Comparison of ENCODE assay signal across 20 mouse cellular contexts in the genomic region with DNA sequence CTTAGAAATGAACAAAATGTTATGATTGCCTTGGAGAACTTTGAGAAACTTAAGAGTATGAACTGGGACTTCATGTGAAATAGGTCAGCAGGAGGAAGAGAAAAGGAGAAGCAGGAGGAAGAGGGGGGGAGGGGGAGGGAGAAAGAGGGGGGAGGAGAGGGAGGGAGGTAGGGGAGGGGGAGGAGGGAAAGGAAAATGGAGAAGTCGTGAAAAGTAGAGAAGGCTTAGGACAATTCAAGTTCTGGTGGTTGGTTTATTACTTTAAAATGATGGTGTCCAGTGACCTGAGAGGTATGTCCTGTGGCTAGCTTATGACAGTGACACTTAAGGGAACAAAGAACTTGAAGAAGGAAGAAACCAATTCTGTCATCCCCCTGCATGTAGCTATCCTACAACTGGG.
"Had no signal": no experiment of that assay in that cellular context is flagged by ENCODE, and none has a peak within 500 bp of the region (broad histone marks: within the 10 kb centered on the region; RNA-seq: fewer than 3 reads in every experiment).

No protein-coding gene starts in this region.

- H3K27me3 ChIP-seq: liver, embryonic 13.5 days; megakaryocyte, embryonic 14.5 days had no signal

- H3K36me3 ChIP-seq: intestine, embryonic 15.5 days; kidney, embryonic 15.5 days; liver, embryonic 13.5 days; midbrain, embryonic 10.5 days; midbrain, embryonic 15.5 days; neural tube, embryonic 13.5 days had no signal

- H3K27ac ChIP-seq: intestine, embryonic 15.5 days; kidney, embryonic 15.5 days; liver, embryonic 13.5 days; midbrain, embryonic 10.5 days; midbrain, embryonic 15.5 days; neural tube, embryonic 13.5 days; stomach, postnatal 0 days had no signal

- DNase-seq: kidney, adult 11 months; kidney, adult 8-10 months; kidney, postnatal 10 days; kidney, postnatal 36 days; layer of hippocampus, postnatal 36 days; liver, embryonic 13.5 days; lung, adult 2 months; lung, postnatal 14 days; lung, postnatal 4 days; thymus, adult 2 months; thymus, postnatal 14 days; thymus, postnatal 4 days had no signal

- H3K4me1 ChIP-seq: intestine, embryonic 15.5 days; kidney, embryonic 15.5 days; liver, embryonic 13.5 days; midbrain, embryonic 15.5 days; neural tube, embryonic 13.5 days had no signal

- H3K9me3 ChIP-seq: intestine, embryonic 15.5 days; kidney, embryonic 15.5 days; liver, embryonic 13.5 days; midbrain, embryonic 10.5 days; midbrain, embryonic 15.5 days; neural tube, embryonic 13.5 days had no signal

- ATAC-seq: intestine, embryonic 15.5 days; midbrain, embryonic 15.5 days had no signal

- H3K4me2 ChIP-seq: intestine, embryonic 15.5 days; kidney, embryonic 15.5 days; liver, embryonic 13.5 days; midbrain, embryonic 15.5 days; neural tube, embryonic 13.5 days had no signal

- H3K4me3 ChIP-seq: intestine, embryonic 15.5 days; kidney, embryonic 15.5 days; liver, embryonic 13.5 days; megakaryocyte, embryonic 14.5 days; midbrain, embryonic 10.5 days; midbrain, embryonic 15.5 days; myocyte; neural tube, embryonic 13.5 days had no signal

- H3K9ac ChIP-seq: intestine, embryonic 15.5 days; kidney, embryonic 15.5 days; liver, embryonic 13.5 days; midbrain, embryonic 15.5 days; neural tube, embryonic 13.5 days had no signal
